Mouse (Mus musculus): ENCODE results near the gene Sgo1. TPM values are rescaled to one million over a fixed set of nuclear protein-coding genes. Genes with fewer than 3 reads are reported as not detected.

The Sgo1 gene
- total and polyA plus RNA-seq, 3 experiments = 12.6 to 21.4 TPM; not detected in 1

DNA sequence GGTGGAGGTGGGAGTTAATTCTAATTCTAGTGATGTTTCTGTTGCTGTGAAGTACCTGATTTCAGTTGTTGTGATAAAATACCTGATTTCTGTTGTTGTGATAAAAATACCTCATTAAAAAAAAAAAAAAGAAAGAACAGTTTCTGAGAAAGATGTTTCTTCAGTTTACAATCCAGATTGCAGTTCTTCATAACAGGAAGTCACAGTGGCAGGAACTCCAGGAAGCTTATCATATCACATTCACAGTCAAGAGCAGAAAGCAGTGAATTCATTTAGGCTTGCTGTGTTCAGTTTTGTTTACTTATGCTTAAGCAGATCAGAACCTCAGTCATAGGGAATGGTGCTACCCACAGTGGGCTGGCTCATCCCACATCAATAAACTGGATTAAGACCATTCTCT, 57.8 kb downstream of the Sgo1 start (continued):
- TF ChIP-seq MAZ (IDR thresholded peaks at IDR 0.05; ENCODE audit: low read depth, low read length) (no peak), NRF1 (IDR thresholded peaks at IDR 0.05; ENCODE audit: insufficient read depth, low read depth, low read length, poor library complexity, severe bottlenecking) (no peak), HCFC1 (IDR thresholded peaks at IDR 0.05; ENCODE audit: low read depth, low read length) (no peak), ZNF384 (IDR thresholded peaks at IDR 0.05; ENCODE audit: low read depth, low read length) (peak; percentile 67), ZMIZ1 (IDR thresholded peaks at IDR 0.05; ENCODE audit: low read depth, low read length) (no peak), RCOR1 (IDR thresholded peaks at IDR 0.05; ENCODE audit: low read depth, low read length) (peak; percentile 86), ZC3H11A (IDR thresholded peaks at IDR 0.05; ENCODE audit: low read depth, low read length) (no peak), MEF2A (IDR thresholded peaks at IDR 0.05; ENCODE audit: extremely low read depth, insufficient replicate concordance, low read depth, low read length, poor library complexity, severe bottlenecking) (no peak), CHD2 (IDR thresholded peaks at IDR 0.05; ENCODE audit: low read length) (no peak), POLR2AphosphoS5 (IDR thresholded peaks at IDR 0.05; ENCODE audit: borderline replicate concordance, low read depth, low read length) (no peak), USF2 (IDR thresholded peaks at IDR 0.05; ENCODE audit: borderline replicate concordance in 1 of 2, insufficient read depth in 1 of 2, low read depth in 1 of 2, low read length in 2 of 2) (no peak), GABPA (IDR thresholded peaks at IDR 0.05; ENCODE audit: low read depth, low read length) (no peak), MXI1 (IDR thresholded peaks at IDR 0.05; ENCODE audit: low read depth, low read length) (no peak)

DNA sequence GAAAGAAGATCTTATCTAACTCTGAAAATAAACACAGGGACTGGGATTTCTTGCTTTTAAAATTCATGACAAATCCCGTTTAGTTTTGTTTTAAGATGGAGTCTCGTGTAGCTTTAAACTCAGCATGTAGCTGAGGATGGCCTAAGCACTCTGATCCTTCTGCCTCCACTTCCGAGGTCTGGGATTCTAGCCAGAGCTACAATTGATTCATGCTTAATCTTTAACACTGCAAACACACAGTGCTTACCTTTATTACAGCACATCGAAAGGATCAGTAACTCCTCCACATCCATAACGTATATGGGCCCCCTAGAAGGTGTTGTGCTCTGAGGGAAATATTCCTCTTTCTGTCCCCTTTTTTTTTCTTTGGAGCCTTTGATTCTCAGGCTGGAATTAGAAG, 61.0 kb downstream of the Sgo1 start:
- no peaks in the 10 kb centered on the region for H3K9me3 ChIP-seq (replicated peaks; ENCODE audit: insufficient read depth, low read length)
- no peak for DNase-seq (ENCODE audit: low read depth, low spot score)
- H3K9ac ChIP-seq (ENCODE audit: control insufficient read depth, low read depth, low read length, poor library complexity, severe bottlenecking) = no peak overlapping the region
- no peaks in the 10 kb centered on the region for H3K79me2 ChIP-seq (ENCODE audit: control insufficient read depth, insufficient read depth, low read length, poor library complexity)
- no peak for TF ChIP-seq ZMIZ1 (IDR thresholded peaks at IDR 0.05; ENCODE audit: low read depth, low read length)
- TF ChIP-seq CHD1 (IDR thresholded peaks at IDR 0.05; ENCODE audit: low read depth, low read length) = no peak
- TF ChIP-seq MYC (IDR thresholded peaks at IDR 0.05; ENCODE audit: low read depth, low read length) = no peak
- TF ChIP-seq TAL1 (IDR thresholded peaks at IDR 0.05; ENCODE audit: low read length) = no peak
- TF ChIP-seq GABPA (IDR thresholded peaks at IDR 0.05; ENCODE audit: low read depth, low read length) = no peak
- TF ChIP-seq ELF1 (IDR thresholded peaks at IDR 0.05; ENCODE audit: low read depth, low read length) = no peak
- no peak for TF ChIP-seq SIN3A (IDR thresholded peaks at IDR 0.05; ENCODE audit: low read length)
- no peak for TF ChIP-seq RAD21 (IDR thresholded peaks at IDR 0.05; ENCODE audit: low read depth, low read length)
- TF ChIP-seq USF1 (IDR thresholded peaks at IDR 0.05; ENCODE audit: low read depth, low read length) = no peak
- TF ChIP-seq E2F4 (IDR thresholded peaks at IDR 0.05; ENCODE audit: borderline replicate concordance, low read depth, low read length) = no peak
- no peak for TF ChIP-seq CTCF (IDR thresholded peaks at IDR 0.05 in 2 of 3, conservative IDR thresholded peaks at IDR 0.05 in 1 of 3; ENCODE audit: control insufficient read depth in 1 of 3, insufficient read depth in 1 of 3, low read depth in 2 of 3, low read length in 3 of 3, poor library complexity in 1 of 3, severe bottlenecking in 1 of 3)
- no peak for TF ChIP-seq KAT2A (conservative IDR thresholded peaks at IDR 0.05; ENCODE audit: low read depth, low read length)
- no peak for TF ChIP-seq EP300 (IDR thresholded peaks at IDR 0.05; ENCODE audit: low read depth in 1 of 2, low read length in 2 of 2)
- TF ChIP-seq POLR2AphosphoS5 (IDR thresholded peaks at IDR 0.05; ENCODE audit: borderline replicate concordance, low read depth, low read length) = no peak
- no peak for TF ChIP-seq JUND (IDR thresholded peaks at IDR 0.05; ENCODE audit: low read depth, low read length)
- TF ChIP-seq RCOR1 (IDR thresholded peaks at IDR 0.05; ENCODE audit: low read depth, low read length) = no peak
- no peak for TF ChIP-seq MAFK (IDR thresholded peaks at IDR 0.05; ENCODE audit: borderline replicate concordance, low read depth, low read length)
- no peak for TF ChIP-seq SMC3 (IDR thresholded peaks at IDR 0.05; ENCODE audit: low read depth, low read length)
- peaks cover 4 to 11% of the 10 kb centered on the region in 2 experiments for H3K36me3 ChIP-seq (ENCODE audit: control insufficient read depth in 1 of 2, insufficient read depth in 2 of 2, low read length in 2 of 2)
- H3K4me3 ChIP-seq (ENCODE audit: control insufficient read depth in 1 of 2, insufficient read depth in 1 of 2, low read depth in 2 of 2, low read length in 2 of 2) = no peak overlapping the region
- H3K4me1 ChIP-seq (ENCODE audit: control insufficient read depth in 1 of 2, insufficient read depth in 2 of 2, low read length in 2 of 2) = peaks cover 3 to 4% of the 10 kb centered on the region in 2 experiments; a peak in 2 of 4 replicates
- H3K27me3 ChIP-seq (ENCODE audit: control insufficient read depth in 1 of 2, insufficient read depth in 2 of 2, low read length in 2 of 2) = no peaks in the 10 kb centered on the region
- H3K27ac ChIP-seq (ENCODE audit: control insufficient read depth, low read depth, low read length) = no peak overlapping the region
